Mouse (Mus musculus): ENCODE results near the gene Gm4881. TPM values are rescaled to one million over a fixed set of nuclear protein-coding genes. Genes with fewer than 3 reads are reported as not detected.
A peak's percentile ranks its signal among the peaks of the same experiment; 100 is the strongest.

Gm4881 gene
- total and polyA plus RNA-seq, 2 experiments from 2014 or later, result 3.8 to 6.4 TPM

DNA sequence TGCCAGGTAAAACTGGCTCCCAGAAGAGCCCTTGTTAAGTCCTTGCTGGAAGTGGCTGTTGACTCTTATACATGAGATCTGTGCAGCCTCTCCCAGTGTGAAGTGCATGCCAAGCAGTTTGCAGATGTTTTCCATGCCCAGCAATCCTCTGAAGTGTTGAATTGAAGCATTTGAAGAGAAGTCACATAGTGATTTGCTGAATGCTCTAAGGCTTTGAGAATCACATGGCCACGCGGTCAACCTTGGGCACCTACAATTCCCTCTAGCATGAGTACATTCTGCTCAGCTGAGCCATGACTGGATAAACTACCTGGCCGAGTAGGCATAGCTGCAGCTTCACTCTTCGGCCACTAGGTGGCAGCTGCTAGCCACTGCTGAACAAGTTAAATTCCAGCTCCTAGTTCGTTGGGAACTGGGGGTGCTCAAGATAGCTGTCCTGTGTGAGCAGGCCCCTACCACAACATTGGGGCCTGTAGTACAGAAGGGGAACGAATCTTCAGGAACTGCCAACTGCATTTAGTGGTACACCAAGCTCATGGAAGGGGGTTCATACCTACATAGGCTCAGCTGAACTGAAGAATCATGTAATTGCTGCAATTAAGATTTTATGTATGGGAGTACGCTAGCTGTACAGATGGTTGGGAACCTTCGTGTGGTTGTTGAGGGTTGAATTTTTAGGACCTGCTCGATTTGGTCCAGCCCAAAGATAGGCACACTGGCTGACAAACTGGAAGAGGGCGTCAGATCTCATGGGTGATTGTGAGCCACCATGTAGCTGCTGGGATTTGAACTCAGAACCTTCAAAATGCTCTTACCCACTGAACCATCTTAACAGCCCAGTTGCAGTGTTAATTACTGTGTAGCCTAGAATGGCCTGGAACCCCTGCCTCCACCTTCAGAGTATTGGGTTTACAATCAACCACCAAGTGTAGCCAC lies 53.7 kb downstream of the Gm4881 start:
- Histone ChIP-seq H3K4me2 (ENCODE audit: low read depth, low read length, poor library complexity, severe bottlenecking) (no peak overlapping the region), H3K27me3 (ENCODE audit: insufficient read depth, low read length) (no peaks in the 10 kb centered on the region), H3K4me1 (ENCODE audit: insufficient read depth, low read length) (peaks cover 9% of the 10 kb centered on the region), H3K36me3 (ENCODE audit: insufficient read depth, low read length) (peaks cover 34% of the 10 kb centered on the region), H3K9me3 (ENCODE audit: low read length) (no peaks in the 10 kb centered on the region), H3K9ac (replicated peaks; ENCODE audit: low read length, poor library complexity, severe bottlenecking) (no peak overlapping the region), H3K27ac (ENCODE audit: low read depth, low read length) (no peak overlapping the region), H3K4me3 (ENCODE audit: low read depth, low read length) (no peak overlapping the region)
- peak; percentile 99 for TF ChIP-seq CTCF (IDR thresholded peaks at IDR 0.05)
- DNase-seq (ENCODE audit: low spot score) (peak; percentile 86), ATAC-seq (ENCODE audit: low FRiP score) (peak; percentile 55; the same call in 1 of the 2 replicates)
- 29% methylated on average over 10 of the region's 10 CpGs for WGBS

DNA sequence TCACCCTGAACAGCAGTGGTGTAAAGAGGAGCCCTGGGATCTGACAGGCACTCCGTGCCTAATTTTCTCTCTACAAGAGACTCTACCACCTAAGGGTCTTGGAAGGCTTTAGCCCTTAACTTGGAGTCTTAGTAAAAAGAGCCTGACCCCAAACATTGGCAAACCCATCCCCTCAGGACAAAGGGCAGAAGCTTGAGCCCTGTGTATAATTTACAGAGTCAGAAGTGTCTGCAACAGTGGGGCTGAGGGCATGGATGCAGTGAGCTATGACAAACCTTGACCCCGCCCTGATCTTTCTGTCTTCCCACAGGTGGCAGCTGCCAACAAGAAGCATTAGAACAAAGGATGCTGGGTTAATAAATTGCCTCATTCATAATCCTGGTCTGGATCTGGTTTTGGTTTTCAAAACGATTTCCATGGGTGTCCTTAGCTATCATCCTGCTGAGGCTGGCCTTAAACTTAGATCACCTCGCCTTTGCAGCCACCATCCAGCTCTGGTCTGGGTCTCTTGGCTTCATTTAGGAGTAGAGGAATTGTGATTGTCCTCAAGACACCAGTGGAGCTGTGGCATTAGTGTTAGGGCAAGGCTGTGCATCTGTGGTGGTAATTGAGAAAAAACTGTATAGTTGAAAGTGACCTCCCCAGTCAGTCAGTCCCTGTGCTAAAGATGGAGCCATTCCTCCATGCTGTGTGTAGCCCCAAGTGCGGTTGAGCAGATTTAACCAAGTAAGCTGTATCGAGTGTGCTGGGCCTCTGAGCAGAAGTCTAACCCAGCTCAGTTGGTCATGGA lies 54.7 kb downstream of the Gm4881 start:
- H3K27me3 ChIP-seq (ENCODE audit: insufficient read depth, low read length), result no peaks in the 10 kb centered on the region
- H3K9me3 ChIP-seq (ENCODE audit: low read length), result no peaks in the 10 kb centered on the region
- no peak overlapping the region for H3K27ac ChIP-seq (ENCODE audit: low read depth, low read length)
- peaks cover 9% of the 10 kb centered on the region for H3K4me1 ChIP-seq (ENCODE audit: insufficient read depth, low read length)
- WGBS, result 84% methylated on average over 6 of the region's 6 CpGs
- no peak overlapping the region for H3K9ac ChIP-seq (replicated peaks; ENCODE audit: low read length, poor library complexity, severe bottlenecking)
- H3K4me2 ChIP-seq (ENCODE audit: low read depth, low read length, poor library complexity, severe bottlenecking), result no peak overlapping the region
- no peak for TF ChIP-seq CTCF (IDR thresholded peaks at IDR 0.05)
- peaks cover 34% of the 10 kb centered on the region for H3K36me3 ChIP-seq (ENCODE audit: insufficient read depth, low read length)
- ATAC-seq (ENCODE audit: low FRiP score) (no peak), DNase-seq (ENCODE audit: low spot score) (no peak)
- H3K4me3 ChIP-seq (ENCODE audit: low read depth, low read length), result no peak overlapping the region

DNA sequence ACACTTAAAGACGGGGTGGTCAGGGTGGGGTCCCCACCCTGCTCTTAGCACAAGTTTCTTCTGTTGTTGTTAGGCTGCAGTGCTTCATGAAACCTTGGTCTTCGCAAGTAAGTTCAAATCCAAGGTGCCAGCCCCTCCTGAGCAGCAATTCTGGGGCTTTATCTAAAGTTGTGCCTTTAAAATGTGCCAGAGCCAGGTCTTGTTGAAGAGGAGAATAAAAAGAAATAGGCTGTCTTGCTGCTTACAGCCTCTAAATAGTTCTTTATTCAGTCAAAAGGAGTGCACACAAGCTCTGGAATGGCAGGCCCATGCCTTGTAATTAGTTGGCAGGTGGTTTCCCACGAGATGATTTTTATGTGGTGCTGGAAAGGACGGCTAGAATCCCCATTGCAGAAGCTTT lies 57.2 kb downstream of the Gm4881 start:
- H3K27ac ChIP-seq (ENCODE audit: low read depth, low read length), result no peak overlapping the region
- H3K4me1 ChIP-seq (ENCODE audit: insufficient read depth, low read length), result peaks cover 9% of the 10 kb centered on the region
- TF ChIP-seq CTCF (IDR thresholded peaks at IDR 0.05), result no peak
- ATAC-seq (ENCODE audit: low FRiP score) (no peak), DNase-seq (ENCODE audit: low spot score) (no peak)
- WGBS, result 77% methylated on average over 4 of the region's 4 CpGs
- no peaks in the 10 kb centered on the region for H3K9me3 ChIP-seq (ENCODE audit: low read length)
- H3K36me3 ChIP-seq (ENCODE audit: insufficient read depth, low read length), result peaks cover 34% of the 10 kb centered on the region
- no peak overlapping the region for H3K4me3 ChIP-seq (ENCODE audit: low read depth, low read length)
- H3K27me3 ChIP-seq (ENCODE audit: insufficient read depth, low read length), result no peaks in the 10 kb centered on the region
- H3K4me2 ChIP-seq (ENCODE audit: low read depth, low read length, poor library complexity, severe bottlenecking), result no peak overlapping the region
- H3K9ac ChIP-seq (replicated peaks; ENCODE audit: low read length, poor library complexity, severe bottlenecking), result 0 out of 2 replicates have a peak overlapping the region, but pooled peaks have one; percentile 13

DNA sequence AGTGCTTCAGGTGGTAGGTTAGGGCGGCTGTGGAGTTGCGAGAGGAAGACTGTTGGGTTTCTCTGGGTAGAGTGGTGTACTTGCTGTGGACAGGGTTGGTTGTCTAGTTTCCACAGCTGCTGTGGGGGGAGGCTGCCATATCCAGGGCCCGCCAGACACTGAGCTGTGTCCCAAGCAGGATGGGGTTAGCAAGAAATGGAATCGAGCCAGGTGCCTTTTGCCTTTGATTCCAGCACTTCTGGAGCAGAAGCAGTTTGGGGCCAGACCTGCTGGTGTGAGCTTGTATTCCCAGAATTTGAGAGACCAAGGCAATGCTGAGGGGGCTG lies 58.0 kb downstream of the Gm4881 start:
- peak overlapping the region; percentile 99 for H3K9ac ChIP-seq (replicated peaks; ENCODE audit: low read length, poor library complexity, severe bottlenecking)
- no peak overlapping the region for H3K4me3 ChIP-seq (ENCODE audit: low read depth, low read length)
- no peak overlapping the region for H3K27ac ChIP-seq (ENCODE audit: low read depth, low read length)
- no peaks in the 10 kb centered on the region for H3K9me3 ChIP-seq (ENCODE audit: low read length)
- H3K4me2 ChIP-seq (ENCODE audit: low read depth, low read length, poor library complexity, severe bottlenecking), result peak overlapping the region; percentile 76
- DNase-seq (ENCODE audit: low spot score) (no peak), ATAC-seq (ENCODE audit: low FRiP score) (no peak)
- peaks cover 9% of the 10 kb centered on the region for H3K4me1 ChIP-seq (ENCODE audit: insufficient read depth, low read length)
- TF ChIP-seq CTCF (IDR thresholded peaks at IDR 0.05), result no peak
- peaks cover 34% of the 10 kb centered on the region for H3K36me3 ChIP-seq (ENCODE audit: insufficient read depth, low read length)
- no peaks in the 10 kb centered on the region for H3K27me3 ChIP-seq (ENCODE audit: insufficient read depth, low read length)
- WGBS, result 71% methylated on average over 4 of the region's 4 CpGs

DNA sequence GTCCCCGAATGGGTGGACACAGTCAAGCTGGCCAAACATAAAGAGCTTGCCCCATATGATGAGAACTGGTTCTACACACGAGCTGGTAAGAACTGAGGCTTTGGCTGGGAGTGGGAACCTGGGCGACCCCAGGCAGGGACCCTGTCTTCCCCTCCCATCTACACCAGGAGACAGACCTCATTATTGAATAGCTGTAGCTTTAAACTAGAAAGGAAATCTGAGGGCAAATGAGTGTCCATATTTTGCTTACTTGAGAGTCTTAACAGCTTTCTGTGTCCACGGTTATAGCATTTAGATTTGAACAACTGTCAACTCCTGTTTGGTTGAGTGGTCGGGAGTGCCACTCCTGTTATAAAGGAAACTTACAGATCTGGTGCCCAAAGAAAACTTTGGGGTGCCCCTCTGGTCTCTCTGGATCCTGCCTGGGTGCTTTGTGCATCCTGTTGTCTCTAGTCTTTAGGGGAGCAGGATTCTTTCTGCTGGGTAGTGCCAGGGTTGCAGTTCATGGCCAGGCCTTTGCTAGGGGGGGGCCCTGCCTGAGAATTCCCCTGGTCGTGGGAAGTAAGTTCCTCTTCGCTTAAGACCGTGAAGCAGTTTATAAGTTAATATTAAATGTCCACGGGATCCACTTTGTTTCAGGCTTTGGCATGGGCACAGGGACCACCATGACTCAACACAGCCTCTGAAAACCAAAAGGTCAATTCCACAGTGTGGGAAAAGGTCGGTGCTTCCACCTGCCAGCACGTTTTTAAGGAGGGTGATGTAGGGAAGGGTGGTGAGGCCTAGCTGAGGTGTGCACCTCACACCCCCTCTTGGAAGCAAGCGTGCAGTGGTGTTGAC lies 58.6 kb downstream of the Gm4881 start:
- Histone ChIP-seq H3K4me3 (ENCODE audit: low read depth, low read length) (peak overlapping the region; percentile 99), H3K27ac (ENCODE audit: low read depth, low read length) (no peak overlapping the region), H3K36me3 (ENCODE audit: insufficient read depth, low read length) (peaks cover 34% of the 10 kb centered on the region), H3K9me3 (ENCODE audit: low read length) (no peaks in the 10 kb centered on the region), H3K9ac (replicated peaks; ENCODE audit: low read length, poor library complexity, severe bottlenecking) (peak overlapping the region; percentile 99), H3K27me3 (ENCODE audit: insufficient read depth, low read length) (no peaks in the 10 kb centered on the region), H3K4me1 (ENCODE audit: insufficient read depth, low read length) (peaks cover 9% of the 10 kb centered on the region), H3K4me2 (ENCODE audit: low read depth, low read length, poor library complexity, severe bottlenecking) (peak overlapping the region; percentile 76)
- TF ChIP-seq CTCF (IDR thresholded peaks at IDR 0.05), result no peak
- no peak for ATAC-seq (ENCODE audit: low FRiP score)
- DNase-seq (ENCODE audit: low spot score), result no peak
- 40% methylated on average over 12 of the region's 12 CpGs for WGBS
